Mouse (Mus musculus) T-helper 1 cell (primary cell): ENCODE data around the gene Ubr3.
"Not testable (repeated sequence)": the region's sequence is repeated elsewhere in the genome, so short reads cannot be mapped to it uniquely, and the experiment has no call there.

Source experiments
- in situ Hi-C: fragments of 300-600 bp; cut with MboI, MseI; formaldehyde crosslinking; loops from one replicate; pipeline ENCODE4 v1.15.1; 2025; ENCODE audit warnings: high pct_unique_total_duplicates

Gene Ubr3

GRCm38 (mm10) chr2:69907394-69907793 lies 10.3 kb downstream of the Ubr3 start:
- in situ Hi-C loops: not testable (repeated sequence)

GRCm38 (mm10) chr2:69912801-69913200 lies 15.8 kb downstream of the Ubr3 start:
- in situ Hi-C loops: loop anchor here (10.0 kb wide), 1 partner anchor 62 kb away; no protein-coding TSS in a partner anchor

GRCm38 (mm10) chr2:69917301-69917700 lies 20.3 kb downstream of the Ubr3 start:
- in situ Hi-C loops: loop anchor here (10.0 kb wide), 1 partner anchor 58 kb away; no protein-coding TSS in a partner anchor

DNA sequence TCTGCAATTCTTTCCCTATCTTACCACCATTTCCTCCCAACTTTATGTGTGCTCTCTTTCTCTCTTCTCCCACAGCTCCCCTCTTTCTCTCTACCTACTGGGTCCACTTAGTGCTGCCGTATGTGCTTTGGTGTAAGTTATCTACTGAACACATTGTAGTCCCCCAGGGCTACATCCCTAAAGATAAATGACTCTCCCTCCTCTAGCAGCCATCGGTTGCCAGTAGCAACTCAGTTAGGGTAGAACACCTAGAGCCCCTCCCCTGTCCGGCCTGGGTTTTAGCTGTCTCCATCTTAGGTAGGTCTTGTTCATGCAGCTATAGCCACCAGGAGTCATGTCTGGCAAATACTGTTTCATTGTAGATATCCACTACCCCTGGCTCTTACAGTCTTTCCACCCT lies 27.9 kb downstream of the Ubr3 start:
- in situ Hi-C loops: no loop called here

GRCm38 (mm10) chr2:69936331-69936730 lies 39.3 kb downstream of the Ubr3 start:
- in situ Hi-C loops: no loop called here

DNA sequence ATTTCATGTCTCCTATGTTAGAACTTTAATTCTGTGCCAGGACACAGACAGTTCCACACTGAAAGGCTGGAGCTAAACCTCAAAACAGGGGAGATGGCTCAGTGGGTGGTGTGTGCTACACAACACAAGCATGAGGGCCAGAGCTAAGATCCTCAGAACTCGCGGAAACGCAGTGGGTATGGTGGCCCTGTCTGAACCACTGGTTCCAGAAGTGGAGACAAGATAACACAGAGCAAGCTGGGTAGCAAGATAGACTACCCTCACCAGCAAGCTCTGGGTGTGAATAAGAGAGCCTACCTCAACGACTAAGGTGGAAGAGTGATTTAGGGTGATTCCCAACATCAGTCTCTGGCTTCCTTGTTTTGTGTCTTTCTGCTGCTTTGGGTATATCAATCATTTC lies 42.2 kb downstream of the Ubr3 start:
- in situ Hi-C loops: no loop called here

DNA sequence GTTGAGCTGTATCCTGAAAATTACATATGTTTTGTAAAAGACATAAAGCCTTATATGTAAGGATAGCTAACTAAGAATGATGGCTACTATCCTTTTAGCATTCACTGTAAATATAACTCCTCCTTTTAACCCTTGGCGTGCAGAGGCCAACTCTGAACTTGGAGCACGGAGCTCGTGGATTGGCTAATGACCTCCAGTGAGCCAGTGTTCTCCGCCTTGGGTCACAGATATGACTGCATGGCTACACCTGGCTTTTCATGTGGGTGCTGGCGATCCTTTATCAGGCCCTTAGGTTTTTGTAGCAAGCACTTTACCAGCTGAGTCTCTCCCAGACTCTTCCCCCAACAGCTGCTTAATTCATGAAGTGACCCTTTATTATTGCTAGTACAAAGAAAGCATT lies 42.6 kb downstream of the Ubr3 start:
- in situ Hi-C loops: no loop called here

GRCm38 (mm10) chr2:69941391-69942030 lies 44.5 kb downstream of the Ubr3 start:
- in situ Hi-C loops: no loop called here

GRCm38 (mm10) chr2:69952849-69953248 lies 55.8 kb downstream of the Ubr3 start:
- in situ Hi-C loops: no loop called here

DNA sequence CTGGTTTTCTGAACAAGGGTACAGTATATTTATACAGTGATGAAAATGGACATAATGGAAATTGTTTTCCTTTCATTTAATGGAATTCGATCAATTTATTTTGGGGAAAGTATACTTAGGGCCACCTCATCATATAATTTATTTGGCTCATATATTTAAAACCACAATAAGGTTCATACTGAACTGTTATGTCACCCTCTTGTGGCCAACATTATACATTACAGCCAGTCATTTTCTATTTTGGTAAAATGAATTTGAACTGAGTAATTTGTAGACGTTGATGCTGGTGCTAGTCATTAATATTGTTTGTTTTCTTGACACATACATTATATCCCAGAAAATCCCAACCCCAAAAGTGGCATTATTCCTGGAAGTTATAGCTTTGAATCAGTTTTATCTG lies 58.6 kb downstream of the Ubr3 start:
- in situ Hi-C loops: no loop called here

DNA sequence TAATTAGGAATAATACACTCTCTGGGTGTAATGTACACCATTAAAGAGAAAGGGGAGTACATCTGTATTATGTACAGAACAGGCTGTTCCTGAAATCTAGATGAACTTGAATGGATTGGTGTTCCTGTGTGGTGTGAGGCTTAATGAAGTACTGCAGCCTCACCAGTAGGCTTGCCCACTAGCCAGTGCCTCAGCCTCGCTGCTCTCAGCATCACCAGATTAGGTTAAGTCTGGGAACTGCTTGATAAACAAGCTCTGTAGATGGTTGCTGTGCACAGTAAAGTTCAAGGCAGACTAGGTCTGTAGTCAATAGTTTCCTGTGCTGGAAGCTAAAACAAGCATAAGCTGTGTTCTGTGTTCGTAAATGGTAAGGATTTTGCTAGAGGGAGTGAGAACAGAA lies 60.6 kb downstream of the Ubr3 start:
- in situ Hi-C loops: no loop called here

DNA sequence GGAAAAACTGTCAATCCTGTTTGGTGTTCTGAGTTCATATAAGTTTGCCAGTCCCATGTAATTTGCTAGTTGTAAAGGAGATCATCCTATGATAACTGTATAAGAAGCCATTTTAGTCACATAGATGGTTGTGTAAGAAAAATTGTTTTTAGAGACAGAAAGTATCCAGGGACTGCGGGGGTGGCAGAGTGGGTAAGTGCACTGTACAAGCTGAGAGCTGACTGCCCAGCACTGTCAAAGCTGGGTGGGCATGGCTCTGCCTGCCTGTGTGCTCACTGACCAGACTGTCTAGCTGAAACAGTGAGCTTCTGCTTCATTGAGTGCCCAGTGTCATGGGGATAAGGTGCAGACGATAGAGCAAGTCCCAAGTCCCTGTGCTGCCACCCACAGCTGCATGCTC lies 77.8 kb downstream of the Ubr3 start:
- in situ Hi-C loops: loop anchor here (10.0 kb wide), 1 partner anchor 60 kb away; no protein-coding TSS in a partner anchor

GRCm38 (mm10) chr2:69989224-69989623 lies 92.2 kb downstream of the Ubr3 start:
- in situ Hi-C loops: no loop called here

DNA sequence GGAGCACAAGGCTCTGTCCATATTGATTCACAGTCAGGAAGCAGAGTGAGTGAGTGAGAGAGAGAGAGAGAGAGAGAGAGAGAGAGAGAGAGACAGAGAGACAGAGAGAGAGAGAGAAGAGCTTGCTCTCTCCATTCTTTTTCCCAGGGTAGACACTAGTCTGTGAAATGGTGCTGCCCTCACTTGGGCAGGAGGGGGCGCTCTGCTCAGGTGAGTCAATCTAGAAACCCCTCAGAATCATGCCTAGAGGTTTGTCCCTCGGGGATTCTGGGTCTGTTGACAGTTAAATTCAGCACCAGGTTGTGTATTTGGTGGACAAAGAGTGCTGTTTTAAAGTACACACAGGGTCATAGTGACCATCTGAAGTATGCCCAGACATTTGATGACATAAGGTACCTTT lies 93.6 kb downstream of the Ubr3 start:
- in situ Hi-C loops: no loop called here

DNA sequence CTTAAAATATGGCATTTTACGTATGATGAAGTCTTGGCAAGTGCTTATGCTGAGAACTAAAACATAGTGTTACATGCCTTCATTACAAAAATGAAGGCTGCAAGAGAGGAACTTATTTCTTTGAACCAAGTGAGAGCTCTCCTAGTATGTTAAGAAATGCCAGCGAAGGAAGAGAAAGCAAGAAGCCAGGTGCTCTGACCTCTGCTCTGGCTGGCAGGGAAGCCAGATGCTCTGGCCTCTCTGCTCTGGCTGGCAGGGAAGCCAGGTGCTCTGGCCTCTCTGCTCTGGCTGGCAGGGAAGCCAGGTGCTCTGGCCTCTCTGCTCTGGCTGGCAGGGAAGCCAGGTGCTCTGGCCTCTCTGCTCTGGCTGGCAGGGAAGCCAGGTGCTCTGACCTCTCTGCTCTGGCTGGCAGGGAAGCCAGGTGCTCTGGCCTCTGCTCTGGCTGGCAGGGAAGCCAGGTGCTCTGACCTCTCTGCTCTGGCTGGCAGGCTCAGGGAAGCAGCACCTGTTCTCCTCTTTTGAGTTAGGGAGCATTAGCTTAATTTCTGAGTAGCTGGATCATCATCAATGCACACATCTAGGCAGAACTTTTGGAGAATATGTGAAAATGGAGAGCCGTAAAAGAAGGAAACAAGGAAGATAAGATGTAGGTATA lies 97.2 kb downstream of the Ubr3 start:
- in situ Hi-C loops: not testable (repeated sequence)

GRCm38 (mm10) chr2:69994779-69995178 lies 97.7 kb downstream of the Ubr3 start:
- in situ Hi-C loops: no loop called here

- in situ Hi-C loops: no loop called here
Observed at GRCm38 (mm10) chr2:69999097-69999770, 102.2 kb downstream of the Ubr3 start.

DNA sequence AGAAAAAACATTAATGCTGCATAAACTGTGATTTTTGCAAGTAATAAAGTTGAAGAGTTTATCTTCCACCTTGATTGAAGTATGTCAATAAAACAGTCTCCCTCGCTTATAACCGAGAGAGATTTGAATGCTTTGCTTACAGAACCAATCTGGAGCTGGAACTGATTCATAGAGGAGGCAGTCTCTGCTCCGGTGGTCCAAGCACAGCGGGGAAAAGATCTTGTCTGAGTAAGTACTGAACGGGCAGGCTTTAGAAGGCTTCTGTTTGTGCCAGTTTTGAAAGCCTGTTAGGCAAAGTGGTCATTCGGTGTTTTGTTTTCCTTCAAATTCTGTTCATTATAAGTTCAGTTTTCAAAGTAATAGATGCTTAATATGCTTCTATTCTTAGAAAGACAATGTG lies 103.3 kb downstream of the Ubr3 start:
- in situ Hi-C loops: no loop called here

- in situ Hi-C loops: no loop called here
Observed at GRCm38 (mm10) chr2:70006492-70006891, 109.4 kb downstream of the Ubr3 start.

DNA sequence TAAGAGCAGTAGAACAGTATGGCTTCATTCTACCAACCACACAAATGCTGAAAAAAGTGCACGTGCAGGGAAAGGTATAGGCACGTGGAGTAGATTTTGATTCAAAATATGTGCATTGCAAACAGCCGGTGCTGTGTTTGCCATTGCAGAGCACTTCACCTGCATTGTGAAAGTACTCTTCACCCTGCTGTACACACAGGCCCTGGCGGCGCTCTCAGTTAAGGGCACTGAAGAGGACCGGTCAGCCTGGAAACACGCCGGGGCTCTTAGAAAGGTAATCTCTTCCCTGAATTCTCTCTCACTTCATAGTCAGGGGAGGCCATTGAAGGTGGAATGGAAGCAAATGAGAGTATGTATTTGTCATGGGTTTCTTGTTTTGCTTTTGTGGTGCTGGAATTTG lies 115.9 kb downstream of the Ubr3 start:
- in situ Hi-C loops: no loop called here

GRCm38 (mm10) chr2:70018236-70018635 lies 121.2 kb downstream of the Ubr3 start:
- in situ Hi-C loops: no loop called here

GRCm38 (mm10) chr2:70024454-70024853 lies 127.4 kb downstream of the Ubr3 start:
- in situ Hi-C loops: no loop called here

GRCm38 (mm10) chr2:70025711-70026110 lies 128.7 kb downstream of the Ubr3 start:
- in situ Hi-C loops: no loop called here
